Mouse (Mus musculus) mouse embryonic stem cell (cell line): ENCODE measurements around the gene Auts2.

Experiments
- in situ Hi-C, 2 experiments: fragments of 300-500 bp; cut with MboI; formaldehyde crosslinking; loops; 1 replicate in 1 of 2; 3 replicates in 1 of 2; pipeline ENCODE4 v1.14.3; 2019 to 2020; ENCODE audit warnings: low sequenced_read_pairs in 2 of 2, low pct_unique_long_range_greater_than_20kb in 1 of 2, mixed read lengths in 1 of 2; ENCODE audit not compliant: unreplicated experiment in 1 of 2

Auts2 gene

DNA sequence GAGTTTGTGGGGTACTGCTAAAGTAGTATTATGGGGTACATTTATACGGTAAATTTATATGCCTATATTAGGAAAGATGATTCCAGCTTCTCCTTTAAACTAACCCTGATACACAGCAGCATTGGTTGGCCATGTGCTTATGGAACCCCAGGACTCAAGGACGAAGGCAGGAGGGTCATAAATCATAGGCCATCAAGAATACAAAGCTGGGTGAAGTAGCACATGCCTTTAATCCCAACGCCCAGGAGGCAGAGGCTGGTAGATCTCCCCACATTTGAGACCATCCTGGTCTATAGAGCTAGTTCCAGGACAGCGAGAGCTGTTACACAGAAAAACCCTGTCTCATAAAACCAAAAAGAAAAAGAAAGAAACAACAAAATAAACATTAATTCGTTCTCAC, 307.7 kb downstream of the Auts2 start:
- in situ Hi-C loops = no loop called here

DNA sequence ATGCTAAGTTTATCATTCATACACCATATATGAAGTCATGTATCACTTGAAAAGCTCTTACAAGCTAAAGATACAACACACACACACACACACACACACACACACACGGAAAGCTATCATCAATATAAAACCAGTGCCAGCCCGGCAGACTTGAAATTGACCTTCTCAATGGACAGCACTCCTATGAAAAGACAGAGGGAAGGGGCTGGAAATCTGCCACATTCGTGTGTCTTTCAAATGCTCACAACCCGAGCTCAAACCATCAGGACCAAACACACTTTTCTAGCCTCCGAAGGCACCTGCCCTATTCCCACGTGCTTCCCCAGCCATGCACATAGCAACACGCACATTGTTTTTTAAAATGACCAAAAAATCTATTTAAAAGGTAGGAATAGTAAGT, 308.7 kb downstream of the Auts2 start:
- in situ Hi-C loops = no loop called here

DNA sequence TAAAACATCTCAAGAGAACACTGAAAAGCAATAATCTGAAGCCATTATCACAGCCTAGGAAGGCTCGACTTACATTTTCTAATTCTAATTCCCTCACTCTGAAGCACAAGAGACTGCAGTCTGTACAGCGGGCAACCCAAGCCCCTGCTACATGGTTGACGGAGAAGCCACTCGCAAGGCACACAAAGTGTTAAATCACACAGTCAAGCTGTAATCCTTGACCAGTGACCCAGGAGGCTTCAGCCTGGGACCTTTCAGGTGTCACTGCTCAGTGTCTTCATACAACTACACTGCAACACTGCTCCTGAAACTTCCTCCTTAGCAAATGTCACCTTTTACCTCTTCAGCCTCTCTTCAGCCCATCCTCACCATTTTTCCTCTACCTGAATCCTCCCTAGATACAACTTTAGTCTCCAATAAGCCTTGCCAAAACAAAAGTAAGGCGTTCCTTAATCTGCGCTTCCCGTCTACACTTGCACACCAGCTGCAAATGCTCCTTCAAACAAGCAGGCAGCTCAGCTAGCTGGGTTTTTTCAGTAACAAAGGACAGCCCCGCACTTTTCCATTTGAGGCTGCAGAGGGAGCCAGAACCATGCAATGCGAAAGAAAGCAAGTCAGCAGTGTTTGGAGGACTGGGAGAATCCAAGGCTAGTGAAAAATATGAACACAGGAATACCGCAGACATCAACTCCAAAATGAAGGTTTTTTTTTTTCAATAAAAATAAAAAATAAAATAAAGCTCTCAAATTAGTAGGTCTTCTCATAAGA, 311.7 kb downstream of the Auts2 start:
- in situ Hi-C loops = no loop called here

DNA sequence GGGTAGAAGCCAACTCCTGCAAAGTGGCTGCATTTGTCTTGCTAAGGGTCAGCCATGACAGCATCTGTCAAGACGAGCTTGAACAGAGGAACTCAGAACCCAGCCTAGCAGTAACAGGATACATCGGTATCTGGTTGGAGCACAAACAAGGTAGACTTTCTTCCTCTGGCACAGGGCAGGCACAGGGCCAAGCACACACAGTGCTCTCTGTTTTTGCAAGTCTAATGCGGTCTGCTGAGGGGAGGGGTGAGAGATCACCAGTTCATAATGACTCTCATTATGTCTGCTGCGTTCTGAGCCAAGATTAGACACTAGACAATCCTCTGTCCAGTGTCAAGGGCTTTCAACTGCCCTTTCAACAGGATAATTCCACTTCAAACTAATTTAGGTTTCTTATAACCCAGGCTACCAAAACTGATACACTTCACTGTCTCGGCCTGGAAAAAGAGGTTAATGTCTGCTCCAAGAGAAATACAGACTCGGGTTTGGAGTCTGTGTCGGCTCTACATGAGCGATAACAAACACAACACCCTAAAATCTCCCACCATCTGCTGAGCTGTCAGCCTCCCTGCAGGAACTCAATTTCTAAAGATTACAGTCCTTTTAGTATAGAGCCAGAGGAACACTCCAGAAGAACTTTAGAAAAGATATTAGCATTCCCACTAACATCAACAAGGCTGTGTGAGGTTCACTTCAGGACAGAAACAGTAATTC, 313.3 kb downstream of the Auts2 start:
- in situ Hi-C loops = no loop called here

DNA sequence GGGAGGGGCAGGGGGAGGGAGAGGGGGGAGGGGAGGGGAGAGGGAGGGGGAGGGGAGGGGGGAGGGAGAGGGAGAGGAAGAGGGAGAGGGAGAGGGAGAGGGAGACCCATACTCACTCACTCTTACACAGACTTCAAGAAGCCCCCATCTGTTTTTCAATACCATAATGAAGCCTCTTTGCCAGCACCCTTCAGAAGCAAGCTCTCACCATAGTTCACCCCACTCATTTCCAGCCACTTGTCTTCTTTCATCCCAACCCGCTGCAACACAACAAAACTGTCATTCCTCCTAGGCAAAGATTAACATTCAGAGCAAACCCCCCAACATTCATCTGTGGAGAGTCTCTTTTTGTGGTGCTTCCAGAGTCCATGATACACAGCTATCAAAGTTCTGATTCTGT, 314.1 kb downstream of the Auts2 start:
- in situ Hi-C loops = no loop called here

DNA sequence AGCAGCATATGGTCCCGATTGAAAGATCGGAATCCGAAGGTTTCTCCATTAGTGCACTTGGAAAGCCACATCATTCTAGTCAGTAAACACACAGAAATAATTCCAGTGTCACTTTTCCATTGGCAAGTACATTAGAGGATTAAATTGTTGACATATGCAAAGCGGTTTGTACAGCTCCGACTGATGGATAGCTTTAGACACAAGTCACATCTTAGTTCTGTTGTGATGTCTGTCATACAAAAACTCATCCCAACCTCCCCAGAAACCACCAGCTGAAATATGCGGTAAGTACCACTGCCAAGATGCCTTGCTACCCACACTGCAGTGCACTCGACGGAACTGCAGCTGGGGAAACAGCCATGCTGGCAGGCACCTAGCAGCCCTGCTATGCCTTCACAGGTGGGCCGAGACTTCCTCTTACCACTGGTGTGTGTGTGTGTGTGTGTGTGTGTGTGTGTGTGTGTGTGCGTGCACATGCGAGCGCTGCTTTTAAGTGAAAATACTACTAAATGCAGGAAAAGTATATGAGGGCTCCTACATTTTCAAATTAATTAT, 322.7 kb downstream of the Auts2 start:
- in situ Hi-C loops = no loop called here

DNA sequence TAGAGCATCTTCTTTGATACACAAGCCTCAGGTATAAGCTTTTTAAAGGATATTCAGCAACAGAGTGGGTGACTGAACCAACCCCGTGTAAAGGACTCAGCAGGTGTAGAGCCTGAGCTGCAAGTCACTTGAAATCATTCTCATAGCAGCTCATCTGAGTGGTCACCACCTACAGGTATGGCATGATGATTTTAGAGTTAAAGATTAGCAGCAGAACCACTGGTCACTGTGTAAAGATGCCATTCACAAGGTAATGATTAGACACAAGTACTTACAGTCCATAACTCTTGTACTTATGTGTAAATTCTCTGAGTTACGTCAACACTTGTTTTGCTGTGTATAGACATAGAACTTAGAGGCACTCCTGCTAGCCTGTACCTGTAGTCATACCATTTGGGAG, 327.0 kb downstream of the Auts2 start:
- in situ Hi-C loops = no loop called here

DNA sequence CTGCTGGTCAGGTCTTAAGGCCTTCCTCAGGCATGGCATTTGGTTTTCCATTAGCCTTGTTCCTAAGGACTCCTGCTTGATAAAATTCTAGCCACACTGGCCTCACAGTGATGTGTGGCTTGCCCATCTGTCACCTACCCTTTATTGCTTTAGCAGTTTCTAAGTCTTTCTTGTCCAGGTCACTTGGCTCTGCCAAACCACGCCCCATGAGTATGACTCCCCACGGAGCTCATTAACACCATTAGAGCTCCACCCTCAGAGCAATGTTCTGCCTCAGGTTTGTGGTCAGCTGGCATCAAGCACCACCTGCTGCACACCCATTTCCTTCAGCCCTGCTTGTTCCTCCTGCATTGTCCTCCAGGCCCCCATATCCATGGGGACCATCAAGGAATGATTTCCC, 330.7 kb downstream of the Auts2 start:
- in situ Hi-C loops = no loop called here

DNA sequence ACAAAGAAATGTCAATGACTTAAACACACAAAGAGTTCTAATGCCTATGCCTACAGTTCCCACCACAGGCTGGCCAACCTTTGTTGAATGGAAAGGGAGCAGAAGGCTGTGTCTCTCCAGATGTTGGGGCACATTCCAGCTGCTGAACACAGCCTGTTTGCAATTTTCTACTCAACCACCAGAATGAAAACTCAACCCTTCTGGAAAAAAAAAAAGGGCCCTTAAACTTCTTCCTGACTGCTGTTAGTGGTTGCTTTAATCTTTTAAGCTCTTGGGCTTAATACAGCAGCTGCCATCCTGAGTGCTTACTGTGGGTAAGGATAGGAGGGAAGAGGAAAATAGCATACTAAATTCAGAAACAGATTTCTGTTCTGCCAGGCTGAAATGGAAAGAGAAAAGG, 333.4 kb downstream of the Auts2 start:
- in situ Hi-C loops = no loop called here

DNA sequence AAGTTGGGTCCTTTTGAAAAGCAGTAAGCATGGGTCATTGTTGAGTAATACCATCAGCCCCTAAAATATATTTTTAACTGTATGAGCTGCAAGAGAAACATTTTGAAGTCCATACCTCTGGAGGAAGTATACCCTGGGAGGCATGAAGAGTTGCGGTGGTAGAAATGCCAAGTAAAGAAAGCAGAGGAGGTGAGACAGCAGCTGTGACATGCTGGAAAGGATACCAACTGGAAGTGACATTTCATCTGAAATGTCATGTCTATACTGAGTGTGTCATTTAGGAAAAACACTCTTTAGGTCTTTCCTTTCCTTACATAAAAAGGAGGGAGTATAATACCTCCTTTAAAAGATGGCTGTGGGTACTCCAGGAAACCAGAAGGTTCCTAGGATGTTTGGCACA, 336.9 kb downstream of the Auts2 start:
- in situ Hi-C loops = no loop called here

DNA sequence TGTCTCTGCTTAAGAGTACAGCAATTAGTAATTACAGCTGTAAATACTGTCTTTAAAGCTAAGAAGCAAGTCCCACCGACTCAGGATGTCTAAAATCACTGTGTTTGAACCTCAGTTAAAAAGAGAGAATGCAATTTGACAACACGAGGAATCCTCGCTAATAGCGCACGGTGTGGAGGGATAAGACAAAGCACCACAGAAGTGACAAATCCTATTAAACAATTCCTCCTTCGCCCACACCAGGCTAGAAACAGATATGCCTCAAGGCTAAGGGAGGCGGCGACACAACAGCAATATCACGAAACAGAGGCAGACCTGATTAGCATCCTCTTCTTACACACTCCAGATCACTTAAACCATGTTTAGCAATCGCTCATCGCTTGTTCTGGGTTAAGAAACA, 339.3 kb downstream of the Auts2 start:
- in situ Hi-C loops = no loop called here

DNA sequence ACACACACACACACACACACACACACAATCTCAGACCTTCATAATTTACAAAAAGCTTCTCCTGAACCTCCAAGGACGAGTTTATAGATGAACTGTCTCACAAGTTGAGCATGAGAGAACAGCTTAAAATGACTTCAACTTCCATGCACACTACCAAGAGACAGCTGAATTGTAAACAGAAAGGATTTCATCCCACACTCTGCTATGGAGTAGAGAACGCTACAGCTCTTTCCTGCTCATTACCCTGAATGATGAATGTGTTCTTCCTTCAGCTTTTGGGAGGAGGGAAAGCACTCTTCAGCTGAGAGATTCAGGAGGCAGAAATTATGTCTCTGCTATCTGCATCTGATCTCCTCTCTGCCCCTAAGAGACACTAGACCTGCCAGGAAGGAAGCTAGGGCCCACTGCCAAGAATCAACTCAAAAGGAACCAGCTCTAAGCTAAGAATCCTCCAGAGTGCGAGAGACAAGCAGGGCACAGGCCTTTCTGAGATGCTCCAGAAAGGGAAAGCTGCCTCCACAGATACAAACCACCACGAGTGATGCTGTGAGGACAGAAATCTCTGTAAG, 342.0 kb downstream of the Auts2 start:
- in situ Hi-C loops = no loop called here

DNA sequence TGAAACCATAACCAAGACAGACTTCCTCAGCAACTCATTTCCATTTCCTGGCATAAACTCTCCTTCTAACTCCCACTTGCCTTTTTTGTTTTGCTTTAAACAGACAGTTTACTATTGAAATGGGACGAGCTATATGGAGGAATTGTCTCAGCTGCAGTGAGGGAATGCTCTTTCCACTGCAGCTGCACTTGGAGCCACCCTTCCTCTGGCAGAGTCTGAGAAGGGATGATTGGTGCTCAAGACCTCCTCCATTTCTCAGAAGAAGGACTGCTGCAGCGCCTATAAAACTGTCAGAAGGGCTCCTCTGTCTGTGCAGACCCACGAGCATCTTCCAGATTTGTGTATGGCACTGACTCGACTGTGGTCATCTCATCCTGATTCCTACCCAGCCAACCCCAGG, 342.5 kb downstream of the Auts2 start:
- in situ Hi-C loops = no loop called here

DNA sequence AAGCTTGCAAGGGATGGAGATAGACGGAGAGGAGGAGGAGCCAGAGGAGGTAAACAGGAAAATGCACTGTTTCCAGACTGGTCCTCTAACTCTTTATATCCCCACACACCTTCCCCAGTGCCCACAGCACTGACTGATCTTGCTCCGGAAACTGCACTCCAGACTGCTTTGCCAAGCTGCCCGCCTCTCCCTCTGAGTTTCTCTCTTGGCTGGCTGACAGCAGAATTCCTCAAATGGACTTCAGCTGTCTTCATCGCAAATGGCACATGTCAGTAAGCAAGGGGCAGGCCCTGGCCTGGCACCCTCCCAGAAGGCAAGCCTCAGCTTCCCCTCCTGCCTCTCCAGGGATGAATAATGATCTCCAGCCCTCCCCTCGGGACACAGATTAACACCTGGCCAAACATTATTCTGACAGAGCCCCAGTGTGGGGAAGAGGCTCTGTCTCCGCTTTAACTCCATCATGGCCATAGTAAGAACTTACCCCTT, 348.1 kb downstream of the Auts2 start:
- in situ Hi-C loops = no loop called here

DNA sequence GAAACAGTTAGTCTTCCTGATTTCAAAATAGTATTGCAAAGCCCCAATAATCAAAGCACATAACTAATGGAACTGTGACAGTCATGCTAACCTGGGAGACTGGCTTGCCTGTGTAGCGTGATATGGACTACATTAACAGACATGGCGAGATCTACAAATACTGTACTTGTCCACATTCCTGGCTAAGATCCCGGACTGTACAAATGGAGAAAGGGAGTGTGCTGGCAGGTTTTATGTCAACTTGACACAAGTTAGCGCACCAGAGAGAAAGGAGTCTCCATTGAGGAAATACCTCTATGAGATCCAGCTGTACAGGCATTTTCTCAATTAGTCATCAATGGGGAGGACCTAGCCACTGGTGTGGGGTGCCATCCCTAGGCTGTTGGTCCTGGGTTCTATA, 353.0 kb downstream of the Auts2 start:
- in situ Hi-C loops = no loop called here

DNA sequence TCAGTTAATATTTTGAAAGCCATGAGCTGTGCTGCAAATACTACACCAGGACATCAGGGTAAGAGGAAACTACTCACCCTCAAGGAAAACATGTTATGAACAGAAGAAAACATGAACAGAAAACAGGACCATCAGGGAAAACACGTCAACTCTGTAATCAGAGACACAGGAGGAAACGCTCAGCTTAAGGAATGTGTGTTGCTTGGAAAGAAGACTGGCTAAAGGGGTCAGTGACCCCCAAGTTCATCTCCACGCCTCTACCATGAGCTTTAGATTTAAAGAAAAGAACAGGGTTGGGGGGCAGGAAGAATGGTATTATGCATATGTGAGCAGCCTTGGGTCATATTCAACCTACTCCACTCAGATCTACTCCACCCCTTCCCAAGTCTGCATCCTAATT, 356.5 kb downstream of the Auts2 start:
- in situ Hi-C loops = no loop called here

DNA sequence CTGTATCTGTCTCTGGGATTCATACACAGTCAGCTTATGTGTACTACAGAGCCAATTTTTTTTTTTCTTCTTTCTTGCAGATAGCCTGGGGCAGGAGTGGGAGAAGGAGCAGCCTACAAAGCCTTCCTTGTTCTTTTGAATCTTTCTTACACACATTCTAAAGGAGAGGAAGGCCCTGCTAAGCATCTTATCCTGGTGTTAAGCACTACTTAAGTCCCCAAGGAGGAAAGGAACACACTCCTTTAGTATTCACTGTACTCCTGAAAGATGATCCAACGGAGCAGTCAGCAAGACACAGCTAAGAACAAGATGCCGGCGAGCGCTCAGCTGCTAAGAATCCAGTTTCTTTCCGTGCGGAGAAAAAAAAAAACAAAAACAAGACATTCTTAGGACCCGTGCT, 356.9 kb downstream of the Auts2 start:
- in situ Hi-C loops = no loop called here

DNA sequence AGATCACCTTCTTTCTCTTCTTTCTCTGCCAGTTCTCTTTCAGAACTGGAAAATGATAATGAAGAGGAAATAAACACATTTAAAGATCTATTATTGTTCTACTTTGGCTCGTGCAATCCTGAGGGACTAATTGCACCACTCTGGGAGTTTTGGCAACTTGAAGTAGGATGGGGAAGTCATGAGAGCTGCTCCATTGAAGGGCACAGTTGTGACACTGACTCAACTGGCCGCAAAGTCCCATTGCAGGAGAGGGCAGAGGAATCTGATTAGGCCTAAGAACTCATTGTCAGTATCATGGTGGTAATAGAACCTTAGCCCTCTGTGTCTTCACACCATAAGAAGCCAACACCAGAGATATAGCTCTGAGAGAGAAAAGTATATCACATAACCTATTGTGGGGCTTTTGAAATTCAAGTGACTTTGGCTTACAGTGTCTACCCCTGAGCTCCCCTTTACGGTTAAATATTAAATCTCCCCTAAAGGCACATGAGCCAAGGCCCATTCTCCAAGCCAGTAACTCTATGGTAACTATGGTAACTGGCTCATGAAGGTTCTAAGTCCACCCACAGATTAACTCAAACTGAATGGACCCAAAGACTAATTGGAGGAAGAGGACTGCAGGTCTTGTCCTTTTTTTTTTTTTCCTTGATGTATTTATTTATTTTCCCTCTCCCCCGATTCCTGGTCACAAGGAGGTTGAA, 358.6 kb downstream of the Auts2 start:
- in situ Hi-C loops = no loop called here

DNA sequence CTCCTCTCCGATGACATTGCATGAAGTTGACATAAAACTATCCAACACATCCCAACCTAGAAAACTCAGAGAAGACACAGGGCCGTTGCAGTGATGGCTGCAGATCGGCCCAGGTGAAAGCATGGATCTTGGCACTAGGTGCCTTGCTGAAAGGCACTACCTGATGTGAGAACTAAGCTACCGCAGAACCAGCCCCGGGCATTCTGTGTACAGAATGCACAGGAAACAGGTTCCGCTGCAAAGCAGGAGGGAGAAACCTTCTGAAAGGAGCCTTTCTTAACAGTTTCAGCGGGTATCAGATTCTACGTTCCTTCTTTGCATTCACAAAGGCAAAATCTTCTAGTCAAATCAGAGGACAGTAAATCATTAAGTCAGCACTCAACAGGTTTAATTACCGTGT, 361.1 kb downstream of the Auts2 start:
- in situ Hi-C loops = no loop called here
